Mouse (Mus musculus) CD4-positive, CD25-positive, alpha-beta regulatory T cell, adult 2 months (primary cell): ENCODE results near the gene Nop9.

Source experiments
- DNase-seq: peaks from one replicate; pipeline ENCODE4 v3.0.0-alpha.2; 2012; ENCODE audit warnings: low read depth, low spot score

The Nop9 gene

GRCm38 (mm10) chr14:55727889-55728685, 17.4 kb upstream of the Nop9 start:
- DNase-seq = no peak

- no peak for DNase-seq
Observed at GRCm38 (mm10) chr14:55730116-55730515, 15.4 kb upstream of the Nop9 start.

- DNase-seq = no peak
Observed at GRCm38 (mm10) chr14:55730531-55731032, 14.9 kb upstream of the Nop9 start.

- DNase-seq = no peak
Observed at GRCm38 (mm10) chr14:55733889-55734288, 11.6 kb upstream of the Nop9 start.

GRCm38 (mm10) chr14:55734869-55735268, 10.6 kb upstream of the Nop9 start:
- DNase-seq = no peak

GRCm38 (mm10) chr14:55735334-55735733, 10.2 kb upstream of the Nop9 start:
- DNase-seq = no peak

- DNase-seq = no peak
Observed at GRCm38 (mm10) chr14:55735758-55736157, 9.7 kb upstream of the Nop9 start.

- no peak for DNase-seq
Observed at GRCm38 (mm10) chr14:55737086-55737687, 8.3 kb upstream of the Nop9 start.

GRCm38 (mm10) chr14:55743711-55744110, 1.8 kb upstream of the Nop9 start:
- peak; percentile 94 for DNase-seq

- no peak for DNase-seq
Observed at GRCm38 (mm10) chr14:55745861-55746237, 356 bp downstream of the Nop9 start.

- DNase-seq = no peak
Observed at GRCm38 (mm10) chr14:55747051-55747847, 1.8 kb downstream of the Nop9 start.

- no peak for DNase-seq
Observed at GRCm38 (mm10) chr14:55757566-55757965, 12.1 kb downstream of the Nop9 start.

GRCm38 (mm10) chr14:55758363-55758784, 12.9 kb downstream of the Nop9 start, which contains the start of gene Cideb:
Gene Cideb, minus strand, starts transcription at chr14:55758458.
- peak; percentile 60 for DNase-seq

GRCm38 (mm10) chr14:55760156-55760555, 14.7 kb downstream of the Nop9 start:
- DNase-seq = peak; percentile 84

GRCm38 (mm10) chr14:55761163-55761562, 15.7 kb downstream of the Nop9 start, which contains the start of gene Ltb4r2:
Gene Ltb4r2, plus strand, starts transcription at chr14:55761428.
- DNase-seq = no peak

- no peak for DNase-seq
Observed at GRCm38 (mm10) chr14:55762001-55762821, 16.7 kb downstream of the Nop9 start.

GRCm38 (mm10) chr14:55763166-55763565, 17.7 kb downstream of the Nop9 start:
- DNase-seq = no peak

GRCm38 (mm10) chr14:55765696-55766095, 20.2 kb downstream of the Nop9 start, which contains the start of gene Ltb4r1:
Gene Ltb4r1, plus strand, starts transcription at chr14:55765962.
- DNase-seq = no peak

- peak; percentile 48 for DNase-seq
Observed at GRCm38 (mm10) chr14:55767519-55768414, 22.3 kb downstream of the Nop9 start.

- no peak for DNase-seq
Observed at GRCm38 (mm10) chr14:55768555-55768954, 23.1 kb downstream of the Nop9 start.
